Mouse (Mus musculus) cerebellum, adult 2 months (tissue): ENCODE data around the gene 4931414P19Rik.
A peak's percentile ranks its signal among the peaks of the same experiment; 100 is the strongest.

Experiments used
- CTCF ChIP-seq: fragments of 200-500 bp; IDR thresholded peaks from 2 replicates; pipeline ENCODE4 v1.5.1; 2011; ENCODE audit warnings: low read depth, mild to moderate bottlenecking, control low read depth, low read length, moderate library complexity, borderline replicate concordance; ENCODE audit not compliant: insufficient read depth
- POLR2A ChIP-seq: fragments of 200-500 bp; IDR thresholded peaks from 2 replicates; pipeline ENCODE4 v1.6.1; 2011; ENCODE audit warnings: low read length, control low read depth, borderline replicate concordance; ENCODE audit not compliant: insufficient read depth

DNA sequence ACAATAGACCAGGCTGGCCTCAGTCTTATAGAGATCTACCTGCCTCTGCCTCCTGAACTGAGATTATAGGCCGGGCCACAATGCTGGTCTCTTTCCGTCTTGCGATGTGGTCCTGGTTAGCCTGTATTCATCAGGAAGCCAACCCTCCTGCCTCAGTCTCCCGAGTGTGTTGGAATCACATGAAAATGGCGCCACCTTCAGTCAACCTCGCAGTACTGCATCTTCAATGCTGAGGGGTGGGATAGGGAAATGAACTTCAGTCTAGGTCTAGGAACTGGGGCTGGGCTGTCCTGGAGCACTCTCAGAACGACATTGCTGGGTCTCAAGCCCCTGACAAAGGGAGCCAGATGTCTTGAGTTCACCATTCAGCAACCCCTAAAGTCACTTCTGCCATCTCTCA is 8.7 kb downstream of the 4931414P19Rik start:
- TF ChIP-seq CTCF (peak; percentile 52; the same call in 1 of the 2 replicates), POLR2A (no peak)
